Mouse (Mus musculus): Measurements from ENCODE around the gene Tiam1.

- TF ChIP-seq CTCF (IDR thresholded peaks at IDR 0.05), result no peak
- no peak for TF ChIP-seq EP300 (IDR thresholded peaks at IDR 0.05)
Measured at GRCm38 (mm10) chr16:90179892-90180291, 36.3 kb upstream of the Tiam1 start.
